Mouse (Mus musculus) spleen, postnatal 0 days (tissue): ENCODE results near the gene Alx1. TPM values are rescaled to one million over a fixed set of nuclear protein-coding genes. Genes with fewer than 3 reads are reported as not detected.

Experiments used
- polyA plus RNA-seq: library from polyadenylated mRNA; unstranded; fragments of >200 nt; fragmentation: Nextera tagmentation; extraction: Ambion mirVana; gene quantifications from 2 replicates; pipeline ENCODE4 v1.2.1, GENCODE M21; 2015

Gene Alx1
- polyA plus RNA-seq: not detected in 2 replicates

DNA sequence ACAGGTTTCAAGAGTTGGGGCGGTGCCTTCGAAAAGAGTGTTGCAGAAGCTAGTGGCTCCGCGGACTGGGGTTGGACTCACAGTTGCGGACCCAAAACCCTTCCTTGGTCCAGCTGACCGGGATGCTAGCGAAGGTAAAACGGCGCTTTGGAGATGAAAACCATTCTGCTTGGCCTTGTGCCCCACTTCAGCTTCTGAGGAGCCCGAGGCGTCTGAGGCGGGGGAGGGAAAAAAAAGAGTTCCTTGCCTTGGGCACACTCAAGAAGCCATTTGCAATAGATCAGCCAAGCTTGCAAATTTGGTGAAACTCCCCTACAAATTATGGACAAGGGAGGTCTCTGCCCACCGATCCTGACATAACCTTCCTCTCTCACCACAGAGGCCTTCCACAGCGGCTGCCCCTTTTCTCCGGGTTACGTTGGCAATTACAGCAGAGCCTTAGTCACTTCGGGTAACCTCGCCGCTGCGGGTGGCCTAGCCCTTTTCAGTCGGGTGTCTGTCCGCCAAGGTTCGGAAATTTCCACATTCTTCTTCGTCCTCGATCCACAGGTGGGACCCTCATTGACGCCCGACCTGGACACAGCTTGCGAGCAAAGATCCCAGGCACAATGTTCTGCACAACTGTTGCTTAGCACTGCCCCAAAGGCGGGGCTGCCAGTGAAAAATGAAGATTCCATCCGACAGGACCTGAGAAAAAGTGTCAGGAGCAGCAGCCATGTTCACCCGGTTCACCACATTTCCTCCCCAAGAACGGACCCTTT is at the start of gene Alx1:
Gene Alx1, minus strand, starts transcription at position 486 of the 761 bp plus-strand sequence.

Other genes with a start within 250 kb of the Alx1 start
- 0.05 TPM in 1 of 2 replicates, not detected in the other for gene Lrriq1, start 206.1 kb upstream of the Alx1 start, polyA plus RNA-seq